Mouse (Mus musculus) mouse trophoblast stem cell (cell line): Measurements from ENCODE around the gene Atp1a3.

Experiments
- in situ Hi-C, 2 experiments: fragments of 300-500 bp; cut with MseI, MboI; formaldehyde crosslinking; loops; 2 replicates in 1 of 2; 3 replicates in 1 of 2; pipeline ENCODE4 v1.15.1; 2025

The Atp1a3 gene

DNA sequence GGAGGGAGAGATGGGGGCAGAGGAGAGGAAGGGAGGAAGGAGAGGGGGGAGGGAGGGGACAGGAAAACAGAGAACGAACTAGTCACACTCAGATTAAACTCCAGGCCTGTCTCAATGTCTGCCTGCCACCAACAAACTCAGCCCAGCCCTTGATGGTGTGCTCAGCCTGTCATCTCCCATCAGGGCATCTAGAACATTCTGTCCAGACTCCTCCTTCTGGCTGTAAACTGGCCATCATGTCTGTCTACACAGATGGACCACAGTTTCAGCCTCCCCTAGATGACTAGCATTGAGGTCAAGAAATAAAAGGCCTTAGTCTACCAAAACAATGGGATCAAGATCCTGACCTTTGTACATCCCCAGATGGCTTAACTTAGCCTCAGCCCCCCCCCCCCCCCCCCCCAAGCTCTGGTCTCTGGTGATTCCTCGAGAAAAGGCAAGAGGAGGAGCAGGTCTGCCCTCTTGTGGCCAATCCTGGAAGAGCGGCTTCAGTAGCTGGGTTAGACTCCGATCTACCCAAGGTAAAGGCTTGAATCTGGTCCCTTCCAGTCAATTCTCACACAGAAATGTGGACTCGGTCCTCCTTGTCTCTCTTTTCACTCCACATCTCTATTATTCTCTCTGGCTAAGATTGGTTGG is 40.7 kb downstream of the Atp1a3 start:
- in situ Hi-C loops: loop anchor here (10.0 kb wide), 2 partner anchors 140 to 150 kb away; no protein-coding TSS in a partner anchor

DNA sequence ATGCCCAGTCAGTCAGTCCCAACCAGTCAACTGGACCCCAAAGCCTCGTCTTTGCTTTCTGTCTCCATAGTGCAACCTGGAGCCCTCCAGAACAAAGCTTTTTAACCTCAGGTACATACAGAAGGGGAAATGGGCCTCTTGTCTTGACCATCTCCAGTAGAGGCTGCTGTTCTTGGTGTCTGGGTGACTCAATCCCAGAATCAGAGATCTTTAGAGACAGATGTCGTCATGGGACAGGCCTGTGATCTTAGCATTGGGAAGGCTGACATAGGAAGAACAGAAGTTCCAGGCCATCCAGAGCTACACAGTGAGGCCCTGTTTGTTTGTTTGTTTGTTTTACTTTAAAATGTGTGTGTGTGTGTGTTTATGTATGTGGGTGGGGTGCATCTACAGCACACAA is 41.5 kb downstream of the Atp1a3 start:
- in situ Hi-C loops: loop anchor here (10.0 kb wide), 2 partner anchors 139 to 149 kb away; no protein-coding TSS in a partner anchor

DNA sequence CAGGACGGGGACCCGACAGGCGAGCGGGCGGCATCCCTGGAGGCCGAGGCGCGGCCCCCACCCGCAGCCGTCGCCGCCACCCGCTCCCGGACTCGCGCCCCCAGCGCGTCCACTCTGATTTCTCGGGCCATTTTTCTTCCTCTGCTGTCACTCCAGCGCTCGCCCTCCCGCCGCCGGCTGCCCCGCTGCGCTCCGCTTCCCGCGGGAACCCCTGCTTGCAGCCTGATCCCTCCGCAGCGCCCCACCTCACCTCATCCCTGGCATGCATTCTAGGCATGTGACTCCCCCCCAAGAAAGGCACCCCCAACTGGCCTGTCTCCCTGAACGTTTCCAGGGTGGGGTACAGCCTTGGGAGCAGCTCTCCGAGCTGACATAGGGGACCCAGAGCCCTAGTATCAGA is 50.5 kb downstream of the Atp1a3 start:
- in situ Hi-C loops: no loop called here

DNA sequence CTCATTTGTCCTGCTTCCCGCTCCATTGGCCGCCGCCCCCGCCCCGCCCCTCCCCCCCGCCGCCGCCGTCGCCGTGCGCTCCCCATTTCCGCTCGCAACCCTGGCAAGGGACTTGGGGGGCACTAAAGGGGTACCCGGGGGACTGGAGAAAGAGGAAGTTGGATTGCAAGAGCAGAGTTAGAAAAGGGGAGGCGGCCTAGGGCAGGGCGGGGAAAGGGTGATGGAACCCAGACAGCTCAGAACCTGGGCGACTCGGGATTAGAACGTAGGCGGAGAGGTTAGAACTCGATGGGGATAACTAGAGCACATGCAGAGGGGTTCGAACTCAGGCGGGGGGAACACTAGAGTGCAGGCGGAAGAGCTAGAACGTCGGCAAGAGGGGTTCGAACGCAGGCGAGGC is 51.3 kb downstream of the Atp1a3 start:
- in situ Hi-C loops: no loop called here

DNA sequence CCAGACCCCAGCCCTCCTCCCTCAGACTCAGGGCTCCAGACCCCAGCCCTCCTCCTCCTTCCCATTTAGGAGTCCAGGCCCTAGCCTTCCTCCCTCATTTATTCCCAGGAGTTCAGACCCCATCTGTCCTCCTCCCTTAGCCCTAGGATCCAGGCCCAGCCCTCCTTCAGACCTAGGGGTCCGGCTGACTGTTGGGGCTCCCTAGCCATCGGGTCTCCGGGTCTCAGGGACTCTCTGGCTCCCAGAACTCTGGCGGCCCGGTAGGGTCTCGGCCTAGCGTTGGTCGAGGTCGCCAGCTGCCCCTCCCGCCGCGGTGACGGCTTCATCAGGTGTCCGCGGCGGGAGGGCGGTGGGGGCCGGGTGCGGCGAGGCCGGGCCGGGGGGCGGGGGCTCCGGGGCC is 51.8 kb downstream of the Atp1a3 start:
- in situ Hi-C loops: no loop called here

DNA sequence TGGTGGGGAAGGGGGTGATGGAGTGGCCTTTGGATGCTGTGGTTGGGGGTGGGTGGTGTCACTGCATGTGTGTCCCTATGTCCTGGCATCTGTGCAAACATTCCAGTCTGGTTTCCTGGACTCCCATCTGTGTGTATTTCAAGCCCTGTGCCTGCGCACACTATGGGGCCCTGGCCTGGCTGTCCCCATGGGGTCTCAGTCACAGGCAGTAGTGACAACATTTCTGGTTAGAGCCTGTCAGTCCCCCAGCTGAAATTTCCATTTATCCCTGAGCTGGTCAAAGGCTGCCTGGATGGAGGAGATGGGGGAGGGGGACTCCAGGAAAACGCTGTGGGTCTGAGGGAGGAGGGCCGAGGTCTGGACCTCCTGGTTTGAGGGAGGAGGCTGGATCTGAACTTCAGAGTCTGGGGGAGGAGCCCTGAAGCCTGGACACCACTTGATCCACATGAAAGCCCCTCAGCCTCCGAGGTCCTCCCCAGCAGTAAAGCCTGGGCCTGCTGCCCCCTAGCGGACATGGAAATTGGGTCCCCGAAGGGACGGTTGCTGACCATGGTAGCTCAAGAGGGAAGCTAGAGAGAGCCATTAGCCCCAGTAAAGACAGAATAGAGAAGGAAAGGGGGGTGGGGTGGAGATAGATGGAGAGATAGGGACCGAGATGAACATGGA is 55.7 kb downstream of the Atp1a3 start:
- in situ Hi-C loops: no loop called here

DNA sequence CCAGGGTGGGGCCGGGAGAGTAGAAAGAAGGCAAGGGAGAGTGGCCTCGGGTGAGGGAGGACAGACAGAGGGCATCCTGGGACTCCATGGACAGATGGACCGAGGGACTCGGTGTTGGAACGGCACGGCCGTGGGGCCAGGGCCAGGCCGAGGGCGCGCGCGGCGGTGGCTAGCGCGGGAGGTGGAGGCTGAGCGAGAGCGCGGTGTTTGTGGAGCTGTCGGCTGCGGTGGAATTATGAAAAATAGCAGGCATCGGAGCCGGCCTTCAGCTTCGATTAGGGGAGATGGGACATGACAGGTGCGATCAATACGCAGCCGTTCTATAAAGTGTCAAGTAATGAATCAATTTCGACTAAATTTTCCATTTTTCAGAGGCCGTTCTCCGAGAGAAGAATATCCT is 57.0 kb downstream of the Atp1a3 start:
- in situ Hi-C loops: no loop called here

DNA sequence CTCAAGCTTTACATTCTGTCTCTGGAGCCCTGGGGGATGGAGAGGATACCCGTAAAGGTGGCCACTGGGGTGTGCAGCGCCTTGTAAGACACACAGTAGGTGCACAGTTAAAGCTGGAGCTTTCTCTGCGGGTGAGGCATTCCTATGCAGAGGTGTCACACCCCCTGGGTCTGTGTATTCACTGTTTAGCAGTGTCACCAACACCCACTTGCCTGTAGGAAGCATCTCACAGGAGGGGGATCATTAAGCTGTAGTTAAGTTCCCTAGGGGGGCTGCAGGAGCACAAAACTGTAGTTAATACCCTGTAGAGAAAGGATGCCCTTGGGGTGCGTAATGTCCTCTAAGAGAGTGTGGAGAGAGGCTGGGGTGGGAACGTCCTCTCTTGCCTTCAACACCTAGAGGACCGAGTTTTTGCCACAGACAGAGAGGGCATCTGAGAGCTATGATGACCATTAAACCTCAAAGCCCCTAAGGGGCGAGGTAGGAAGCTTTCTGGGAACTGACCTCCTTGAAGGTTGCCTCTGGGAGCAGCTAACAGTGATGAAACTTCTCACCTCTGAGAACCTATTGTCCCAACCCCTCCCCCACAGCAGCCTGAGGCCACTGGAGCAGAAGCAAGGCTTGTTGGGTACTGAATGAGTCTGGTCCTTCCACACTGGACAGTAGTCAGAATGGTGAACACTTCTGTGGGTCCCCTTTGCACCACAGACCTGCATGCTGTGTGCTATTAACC is 58.3 kb downstream of the Atp1a3 start:
- in situ Hi-C loops: no loop called here

DNA sequence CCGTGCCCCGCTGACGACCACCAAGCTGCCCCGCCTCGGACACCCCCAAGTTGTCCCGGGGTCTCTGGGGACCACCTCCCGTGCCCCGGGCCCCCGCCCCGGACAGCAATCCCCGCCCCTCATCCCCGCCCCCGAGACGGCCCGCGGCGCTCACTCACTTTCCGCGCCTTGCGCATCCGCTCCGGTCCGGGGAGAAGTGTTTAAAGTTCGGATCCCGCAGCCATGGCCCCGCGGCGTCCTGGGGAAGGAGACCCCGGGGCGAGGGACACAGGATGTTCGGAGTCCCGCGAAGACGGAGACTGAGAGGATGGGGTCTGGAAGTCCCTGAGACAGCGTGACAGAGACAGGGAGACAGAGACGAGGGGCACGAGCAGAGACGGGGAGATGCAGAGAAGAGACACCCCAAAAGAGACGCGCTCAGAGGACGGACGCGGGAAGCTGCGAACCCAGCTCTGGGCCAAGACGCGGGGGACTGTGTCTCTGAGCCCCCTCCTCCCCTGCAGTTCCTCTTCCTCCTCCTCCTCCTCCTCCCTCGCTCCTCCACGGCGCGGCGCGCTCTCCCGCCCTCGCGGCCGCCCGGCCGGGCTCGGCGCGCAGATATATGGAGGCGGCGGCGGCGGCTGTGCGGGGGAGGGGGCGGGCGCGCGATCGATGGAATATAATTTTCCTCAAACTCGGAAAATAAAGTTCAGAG is 61.4 kb downstream of the Atp1a3 start, which contains the start of gene Gm4881:
TSS of gene Gm4881 (minus strand) at position 238 of the 694 bp plus-strand sequence.
- in situ Hi-C loops: no loop called here

DNA sequence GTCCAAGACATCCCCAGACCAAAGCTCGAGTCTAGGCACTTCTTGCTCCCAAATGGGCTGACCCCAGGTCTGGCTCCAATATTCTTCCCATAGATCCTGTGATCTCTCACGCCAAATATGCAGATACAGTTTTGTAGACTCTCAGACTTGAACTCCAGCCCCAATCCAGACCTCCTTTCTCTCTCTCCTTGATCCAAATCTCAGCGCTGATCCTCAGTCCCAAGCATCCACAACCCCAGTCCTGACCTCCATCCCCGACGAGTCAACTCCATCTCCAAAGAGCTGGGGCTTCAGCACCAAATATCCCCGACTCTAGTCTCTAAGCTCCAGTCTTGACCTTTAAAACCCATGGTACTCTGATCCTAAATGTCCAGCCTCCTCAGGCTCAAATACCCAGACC is 62.1 kb downstream of the Atp1a3 start:
- in situ Hi-C loops: no loop called here

DNA sequence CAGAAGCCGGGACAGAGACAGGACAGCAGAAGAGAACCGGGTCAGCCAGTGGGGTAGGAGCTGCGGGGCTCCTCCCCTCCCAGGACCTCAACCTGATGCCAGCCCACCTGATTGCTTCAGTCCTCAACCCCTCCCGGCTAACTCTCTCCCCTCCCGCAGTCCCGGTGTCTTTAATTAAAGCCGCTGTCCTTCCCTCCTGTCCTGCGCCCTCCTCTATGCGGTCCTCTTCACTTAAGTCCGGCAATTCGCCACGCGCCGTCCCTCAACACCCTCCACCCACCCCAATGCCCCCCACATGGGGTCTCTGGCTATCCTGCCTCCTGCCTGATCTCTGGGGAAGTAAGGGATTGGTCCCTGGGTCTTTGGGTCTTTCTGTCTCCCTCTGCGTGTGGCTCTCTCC is 74.1 kb downstream of the Atp1a3 start:
- in situ Hi-C loops: no loop called here

DNA sequence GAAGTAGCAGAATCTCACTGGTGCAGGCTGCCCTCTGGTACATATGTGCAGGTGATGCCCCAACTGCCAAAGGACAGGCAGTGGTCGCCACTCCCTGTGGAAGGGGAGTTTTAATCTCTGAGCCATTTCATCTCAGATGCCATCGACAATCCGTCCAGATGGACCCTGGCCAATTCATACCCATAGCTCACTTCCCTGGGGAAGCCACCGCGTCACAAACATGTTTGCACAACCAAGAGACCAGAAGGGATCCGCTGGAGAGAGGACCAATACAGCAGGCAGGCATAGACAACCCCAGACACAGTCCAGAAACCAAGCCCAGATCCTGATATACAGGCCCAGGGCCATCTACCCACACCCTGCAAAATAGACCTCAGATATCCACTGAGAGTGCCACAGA is 75.3 kb downstream of the Atp1a3 start:
- in situ Hi-C loops: no loop called here
